Mouse (Mus musculus): ENCODE measurements around the gene Ncoa1. TPM values are rescaled to one million over a fixed set of nuclear protein-coding genes. Genes with fewer than 3 reads are reported as not detected.

Ncoa1 gene
- polyA plus RNA-seq (2012; rRNA removed) = 49.5 and 59.6 TPM in 2 replicates

GRCm38 (mm10) chr12:4476832-4477671 is at the start of gene Ncoa1:
Gene Ncoa1, minus strand, starts transcription at chr12:4477182.
- peak; percentile 12 to 62 for DNase-seq (ENCODE audit: extremely low spot score in 1 of 2, low spot score in 1 of 2)

- no peak for DNase-seq (ENCODE audit: extremely low spot score in 1 of 2, low spot score in 1 of 2)
These were observed 47.6 kb upstream of the Ncoa1 start for GRCm38 (mm10) chr12:4524546-4524945.

- no peak for DNase-seq (ENCODE audit: extremely low spot score in 1 of 2, low spot score in 1 of 2)
These were observed 46.8 kb upstream of the Ncoa1 start for GRCm38 (mm10) chr12:4523688-4524298.

GRCm38 (mm10) chr12:4523208-4523607 is 46.2 kb upstream of the Ncoa1 start:
- peak; percentile 22 to 61 for DNase-seq (ENCODE audit: extremely low spot score in 1 of 2, low spot score in 1 of 2)

GRCm38 (mm10) chr12:4518957-4519356 is 42.0 kb upstream of the Ncoa1 start:
- DNase-seq (ENCODE audit: extremely low spot score in 1 of 2, low spot score in 1 of 2) = no peak

- DNase-seq (ENCODE audit: extremely low spot score in 1 of 2, low spot score in 1 of 2) = no peak
These were observed 32.6 kb upstream of the Ncoa1 start for GRCm38 (mm10) chr12:4509591-4510061.

- no peak for DNase-seq (ENCODE audit: extremely low spot score in 1 of 2, low spot score in 1 of 2)
These were observed 31.2 kb upstream of the Ncoa1 start for GRCm38 (mm10) chr12:4508182-4508581.

- DNase-seq (ENCODE audit: extremely low spot score in 1 of 2, low spot score in 1 of 2) = peak; percentile 20 to 45
These were observed 30.5 kb upstream of the Ncoa1 start for GRCm38 (mm10) chr12:4507461-4507860.

GRCm38 (mm10) chr12:4506810-4507430 is 29.9 kb upstream of the Ncoa1 start:
- DNase-seq (ENCODE audit: extremely low spot score in 1 of 2, low spot score in 1 of 2) = no peak

- no peak for DNase-seq (ENCODE audit: extremely low spot score in 1 of 2, low spot score in 1 of 2)
These were observed 28.3 kb upstream of the Ncoa1 start for GRCm38 (mm10) chr12:4505298-4505697.

GRCm38 (mm10) chr12:4503673-4504326 is 26.8 kb upstream of the Ncoa1 start:
- no peak for DNase-seq (ENCODE audit: extremely low spot score in 1 of 2, low spot score in 1 of 2)

- peak; percentile 43 to 72 for DNase-seq (ENCODE audit: extremely low spot score in 1 of 2, low spot score in 1 of 2)
These were observed 24.9 kb upstream of the Ncoa1 start for GRCm38 (mm10) chr12:4501916-4502315.

GRCm38 (mm10) chr12:4500516-4500915 is 23.5 kb upstream of the Ncoa1 start:
- DNase-seq (ENCODE audit: extremely low spot score in 1 of 2, low spot score in 1 of 2) = no peak

GRCm38 (mm10) chr12:4499651-4500175 is 22.7 kb upstream of the Ncoa1 start:
- no peak for DNase-seq (ENCODE audit: extremely low spot score in 1 of 2, low spot score in 1 of 2)

GRCm38 (mm10) chr12:4488411-4488810 is 11.4 kb upstream of the Ncoa1 start:
- DNase-seq (ENCODE audit: extremely low spot score in 1 of 2, low spot score in 1 of 2) = no peak

- no peak for DNase-seq (ENCODE audit: extremely low spot score in 1 of 2, low spot score in 1 of 2)
These were observed 6.4 kb upstream of the Ncoa1 start for GRCm38 (mm10) chr12:4483386-4483785.

GRCm38 (mm10) chr12:4481687-4482086 is 4.7 kb upstream of the Ncoa1 start:
- no peak for DNase-seq (ENCODE audit: extremely low spot score in 1 of 2, low spot score in 1 of 2)

- DNase-seq (ENCODE audit: extremely low spot score in 1 of 2, low spot score in 1 of 2) = no peak
These were observed 3.3 kb upstream of the Ncoa1 start for GRCm38 (mm10) chr12:4480250-4480649.

- DNase-seq (ENCODE audit: extremely low spot score in 1 of 2, low spot score in 1 of 2) = no peak
These were observed 2.3 kb upstream of the Ncoa1 start for GRCm38 (mm10) chr12:4479171-4479881.
